Mouse (Mus musculus) kidney, postnatal 0 days (tissue): Measurements from ENCODE around the gene Plppr2. TPM values are rescaled to one million over a fixed set of nuclear protein-coding genes. Genes with fewer than 3 reads are reported as not detected.
A peak's percentile ranks its signal among the peaks of the same experiment; 100 is the strongest.

Source experiments
- ATAC-seq: fragments of 200-750 bp; cut with Nextera tagmentation; replicated peaks from 2 replicates; pipeline ENCODE4 v1.8.0; 2017; ENCODE audit warnings: low read depth, moderate number of reproducible peaks, moderate TSS enrichment, moderate library complexity; ENCODE audit not compliant: low FRiP score
- DNase-seq: peaks from one replicate; pipeline ENCODE4 v3.0.0-alpha.2; 2016; ENCODE audit warnings: low spot score
- H3K27ac ChIP-seq: fragments of 300-500 bp; sonication (generic); 2 replicates; pipeline ENCODE4 v1.5.1; 2014; ENCODE audit warnings: mild to moderate bottlenecking
- H3K27me3 ChIP-seq: fragments of 300-500 bp; sonication (generic); 2 replicates; pipeline ENCODE4 v1.6.1; 2014; ENCODE audit warnings: low read length, mixed read lengths; ENCODE audit not compliant: insufficient read depth
- H3K36me3 ChIP-seq: fragments of 300-500 bp; sonication (generic); 2 replicates; pipeline ENCODE4 v1.6.1; 2014; ENCODE audit warnings: low read length, mixed read lengths; ENCODE audit not compliant: insufficient read depth
- H3K4me1 ChIP-seq: fragments of 300-500 bp; sonication (generic); replicated peaks from 2 replicates; pipeline ENCODE4 v1.6.1; 2014; ENCODE audit warnings: antibody characterized with exemption, low read length, mixed read lengths; ENCODE audit not compliant: insufficient read depth
- H3K4me2 ChIP-seq: fragments of 300-500 bp; sonication (generic); 2 replicates; pipeline ENCODE4 v1.6.1; 2014; ENCODE audit warnings: mild to moderate bottlenecking, low read length, moderate library complexity, mixed read lengths
- H3K4me3 ChIP-seq: fragments of 300-500 bp; sonication (generic); replicated peaks from 2 replicates; pipeline ENCODE4 v1.5.1; 2014; ENCODE audit warnings: low read depth, low read length
- H3K9ac ChIP-seq: fragments of 300-500 bp; sonication (generic); 2 replicates; pipeline ENCODE4 v1.6.1; 2014; ENCODE audit warnings: low read depth, low read length
- H3K9me3 ChIP-seq: fragments of 300-500 bp; sonication (generic); replicated peaks from 2 replicates; pipeline ENCODE4 v1.6.1; 2016; ENCODE audit warnings: low read length, inconsistent platforms, mixed read lengths
- CTCF ChIP-seq: IDR thresholded peaks from 2 replicates; pipeline ENCODE4 v1.5.1; 2016; ENCODE audit warnings: antibody characterized with exemption, low read depth, mild to moderate bottlenecking, moderate library complexity
- WGBS: fragments of 180-500 bp; shearing (Covaris S2); extraction: QIAGEN DNeasy Blood & Tissue Kit; methylation state at CpG from one replicate; pipeline ENCODE4 v1.1.7; 2014; 5-methylcytosine and 5-hydroxymethylcytosine counted together
- polyA plus RNA-seq: library from polyadenylated mRNA; unstranded; fragments of >200 nt; fragmentation: Nextera tagmentation; extraction: Ambion mirVana; gene quantifications from 2 replicates; pipeline ENCODE4 v1.2.1, GENCODE M21; 2015

The Plppr2 gene
- polyA plus RNA-seq, 1 experiment from 2014 or later = 4.8 TPM

- no peak for DNase-seq
- Histone ChIP-seq H3K9ac (no peak overlapping the region), H3K9me3 (no peaks in the 10 kb centered on the region), H3K27me3 (no peaks in the 10 kb centered on the region), H3K27ac (no peak overlapping the region), H3K4me3 (no peak overlapping the region), H3K4me2 (no peak overlapping the region), H3K4me1 (0 out of 2 replicates have a peak, but pooled peaks cover 3% of the 10 kb centered on the region), H3K36me3 (no peaks in the 10 kb centered on the region)
- WGBS = 81% methylated on average over 4 of the region's 4 CpGs
- no peak for ATAC-seq
- no peak for TF ChIP-seq CTCF
These were observed 910 bp downstream of the Plppr2 start for GRCm38 (mm10) chr9:21937711-21938175.

DNA sequence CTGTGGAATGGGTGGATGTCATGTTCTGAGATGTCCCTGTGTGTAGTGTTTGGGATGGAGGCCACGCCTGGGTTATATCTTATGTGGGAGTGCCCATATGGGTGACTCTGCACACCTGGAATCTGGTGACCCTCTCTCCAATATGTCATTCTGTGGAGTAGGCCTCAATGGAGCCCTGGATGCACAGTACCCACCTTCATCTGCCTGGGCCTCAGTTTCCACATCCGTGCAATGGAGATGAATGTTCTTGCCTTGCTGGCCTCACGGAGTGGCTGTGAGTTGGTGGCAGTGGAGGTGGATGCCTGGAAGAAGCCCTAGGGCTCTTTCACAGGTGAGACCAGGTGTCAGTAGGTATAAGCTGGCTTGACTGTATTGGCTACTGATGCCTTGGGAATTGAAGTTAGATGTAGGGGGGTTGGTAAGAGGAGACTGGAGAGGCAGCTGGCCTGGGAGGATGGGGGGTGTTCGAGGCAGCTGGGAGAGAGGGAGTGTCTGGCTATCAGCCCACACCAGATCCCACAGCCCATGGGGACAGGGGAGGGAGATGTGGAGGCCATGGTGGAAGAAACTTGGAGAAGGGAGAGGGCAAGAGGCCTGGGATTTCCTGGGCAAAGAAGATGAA, 1.5 kb downstream of the Plppr2 start:
- 78% methylated on average over 4 of the region's 4 CpGs for WGBS
- DNase-seq = no peak
- Histone ChIP-seq H3K4me1 (0 out of 2 replicates have a peak, but pooled peaks cover 3% of the 10 kb centered on the region), H3K4me3 (no peak overlapping the region), H3K4me2 (no peak overlapping the region), H3K27ac (no peak overlapping the region), H3K9ac (no peak overlapping the region), H3K36me3 (no peaks in the 10 kb centered on the region), H3K9me3 (no peaks in the 10 kb centered on the region), H3K27me3 (no peaks in the 10 kb centered on the region)
- ATAC-seq = no peak
- no peak for TF ChIP-seq CTCF

- Histone ChIP-seq H3K27ac (no peak overlapping the region), H3K4me2 (no peak overlapping the region), H3K9ac (no peak overlapping the region), H3K36me3 (no peaks in the 10 kb centered on the region), H3K4me3 (no peak overlapping the region), H3K4me1 (peaks cover 4% of the 10 kb centered on the region; the same call in 1 of the 2 replicates), H3K27me3 (no peaks in the 10 kb centered on the region), H3K9me3 (no peaks in the 10 kb centered on the region)
- no peak for TF ChIP-seq CTCF
- DNase-seq (no peak), ATAC-seq (no peak)
- WGBS = 79% methylated on average over 12 of the region's 12 CpGs
These were observed 6.2 kb downstream of the Plppr2 start for GRCm38 (mm10) chr9:21943046-21943445.

DNA sequence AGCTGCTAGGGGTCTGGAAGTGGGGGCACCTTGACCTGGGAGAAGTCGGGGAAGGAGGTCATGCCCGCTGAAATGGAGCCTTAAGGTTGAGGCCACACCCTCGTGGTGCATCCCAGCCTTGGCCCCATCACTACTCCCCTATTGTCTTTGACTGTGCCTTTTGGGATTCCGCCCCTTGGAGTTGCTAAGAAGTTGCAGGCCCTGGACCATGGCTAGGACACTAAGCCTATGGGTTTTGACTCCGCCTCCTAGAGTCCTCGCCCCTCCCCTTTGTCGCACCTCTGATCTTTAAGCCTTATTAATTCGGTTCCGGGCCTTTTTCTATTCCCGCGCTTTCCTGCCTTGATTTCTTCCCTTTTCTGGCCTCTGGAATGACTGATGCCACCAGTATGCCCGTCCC, 6.8 kb downstream of the Plppr2 start:
- H3K9ac ChIP-seq = no peak overlapping the region
- H3K27ac ChIP-seq = no peak overlapping the region
- no peak overlapping the region for H3K4me2 ChIP-seq
- WGBS = 49% methylated on average over 12 of the region's 12 CpGs
- H3K9me3 ChIP-seq = no peaks in the 10 kb centered on the region
- DNase-seq (no peak), ATAC-seq (no peak)
- TF ChIP-seq CTCF = no peak
- no peaks in the 10 kb centered on the region for H3K27me3 ChIP-seq
- H3K4me3 ChIP-seq = no peak overlapping the region
- no peaks in the 10 kb centered on the region for H3K36me3 ChIP-seq
- H3K4me1 ChIP-seq = peaks cover 4% of the 10 kb centered on the region; the same call in 1 of the 2 replicates

GRCm38 (mm10) chr9:21944267-21944666, 7.4 kb downstream of the Plppr2 start:
- no peak overlapping the region for H3K9ac ChIP-seq
- 16% methylated on average over 23 of the region's 23 CpGs for WGBS
- no peak overlapping the region for H3K4me3 ChIP-seq
- no peak for ATAC-seq
- no peak for TF ChIP-seq CTCF
- H3K27ac ChIP-seq = no peak overlapping the region
- peaks cover 4% of the 10 kb centered on the region; the same call in 1 of the 2 replicates for H3K4me1 ChIP-seq
- H3K27me3 ChIP-seq = no peaks in the 10 kb centered on the region
- 0 out of 2 replicates have a peak overlapping the region, but pooled peaks have one; percentile 21 for H3K4me2 ChIP-seq
- DNase-seq = no peak
- no peaks in the 10 kb centered on the region for H3K9me3 ChIP-seq
- no peaks in the 10 kb centered on the region for H3K36me3 ChIP-seq

DNA sequence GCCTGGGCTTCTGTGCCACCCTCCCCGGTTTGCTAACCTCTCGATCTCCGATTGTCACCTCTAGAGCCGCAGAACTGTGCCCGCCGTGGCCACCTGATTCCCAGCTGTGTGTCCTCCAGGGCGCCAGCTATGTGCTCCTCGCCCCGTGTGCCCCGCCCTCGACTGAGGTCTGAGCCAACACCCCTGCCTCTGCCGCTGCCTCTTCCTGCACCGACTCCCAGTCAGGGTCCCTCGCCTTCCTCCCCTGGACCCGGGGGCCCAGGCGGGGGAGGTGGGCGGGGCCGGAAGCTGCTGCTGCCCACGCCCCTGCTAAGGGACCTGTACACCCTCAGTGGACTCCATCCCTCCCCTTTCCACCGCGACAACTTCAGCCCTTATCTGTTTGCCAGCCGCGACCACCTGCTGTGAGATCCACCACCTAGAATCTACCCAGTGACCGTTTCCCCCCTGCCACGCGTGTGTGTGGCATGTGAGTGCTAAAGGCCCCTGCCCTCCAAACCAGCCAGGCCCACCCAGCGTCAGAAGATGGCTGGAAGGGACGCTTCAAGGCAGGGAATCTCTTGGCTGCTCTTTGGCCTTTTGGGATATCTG, 10.8 kb downstream of the Plppr2 start:
- H3K27ac ChIP-seq = no peak overlapping the region
- no peak overlapping the region for H3K4me3 ChIP-seq
- TF ChIP-seq CTCF = no peak
- DNase-seq = no peak
- ATAC-seq = no peak
- peaks cover 4% of the 10 kb centered on the region; the same call in 1 of the 2 replicates for H3K4me1 ChIP-seq
- no peaks in the 10 kb centered on the region for H3K36me3 ChIP-seq
- no peaks in the 10 kb centered on the region for H3K27me3 ChIP-seq
- H3K4me2 ChIP-seq = no peak overlapping the region
- WGBS = 13% methylated on average over 20 of the region's 28 CpGs
- no peaks in the 10 kb centered on the region for H3K9me3 ChIP-seq
- H3K9ac ChIP-seq = no peak overlapping the region
